Mouse (Mus musculus): Measurements from ENCODE around the gene Cadm2.

- TF ChIP-seq POLR2A (IDR thresholded peaks at IDR 0.05; ENCODE audit: low read depth, low read length) (no peak), CTCF (IDR thresholded peaks at IDR 0.05; ENCODE audit: extremely low read depth, insufficient read depth, insufficient read length, insufficient replicate concordance) (no peak)
These were observed 943.5 kb downstream of the Cadm2 start for GRCm38 (mm10) chr16:66677241-66677640.
